ENCODE assay signal across 11 mouse cellular contexts in genomic region chr2:157065879-157066226, GRCm38 (mm10). TPM values are rescaled to one million over a fixed set of nuclear protein-coding genes. Genes with fewer than 3 reads are reported as not detected.
DNase-seq lines count a peak whose midpoint lies in the region; ATAC-seq and TF ChIP-seq lines count a peak whose summit lies in the region.
"Had no signal": no experiment of that assay in that cellular context is flagged by ENCODE, and none has a peak within 500 bp of the region (broad histone marks: within the 10 kb centered on the region; RNA-seq: fewer than 3 reads in every experiment).

No protein-coding gene starts in this region.

- TF ChIP-seq EP300 in heart, postnatal 0 days (IDR thresholded peaks at IDR 0.05; ENCODE audit: low read depth): 0 out of 2 replicates have a peak, but pooled peaks have one; percentile 23
- TF ChIP-seq EP300 in stomach, postnatal 0 days (optimal IDR thresholded peaks at IDR 0.05): no peak

- H3K4me1 ChIP-seq in forebrain, postnatal 0 days (ENCODE audit: insufficient read depth): peaks cover 35% of the 10 kb centered on the region
- H3K4me1 ChIP-seq in forebrain, embryonic 16.5 days (replicated peaks; ENCODE audit: control insufficient read depth, insufficient read depth, low read length): peaks cover 64% of the 10 kb centered on the region
- H3K4me1 ChIP-seq in lung, embryonic 16.5 days (replicated peaks; ENCODE audit: control insufficient read depth, insufficient read depth, low read length): peaks cover 79% of the 10 kb centered on the region
- H3K4me1 ChIP-seq in lung, adult 2 months (ENCODE audit: control insufficient read depth, insufficient read depth, low read length): peaks cover 63% of the 10 kb centered on the region
- peaks cover 74% of the 10 kb centered on the region for H3K4me1 ChIP-seq in heart, postnatal 0 days (ENCODE audit: control insufficient read depth, insufficient read depth)
- H3K4me1 ChIP-seq in stomach, postnatal 0 days (replicated peaks; ENCODE audit: control insufficient read depth, insufficient read depth): peaks cover 29% of the 10 kb centered on the region

- H3K27me3 ChIP-seq in forebrain, postnatal 0 days (ENCODE audit: insufficient read depth, low read length): no peaks in the 10 kb centered on the region
- H3K27me3 ChIP-seq in forebrain, embryonic 16.5 days (replicated peaks; ENCODE audit: control insufficient read depth, insufficient read depth, low read length): no peaks in the 10 kb centered on the region
- no peaks in the 10 kb centered on the region for H3K27me3 ChIP-seq in lung, embryonic 16.5 days (ENCODE audit: control insufficient read depth, insufficient read depth, low read depth, low read length)
- no peaks in the 10 kb centered on the region for H3K27me3 ChIP-seq in heart, postnatal 0 days (ENCODE audit: control insufficient read depth, insufficient read depth, low read length)
- H3K27me3 ChIP-seq in stomach, postnatal 0 days (ENCODE audit: control insufficient read depth, insufficient read depth, low read length): no peaks in the 10 kb centered on the region
- H3K27me3 ChIP-seq: midbrain, embryonic 15.5 days had no signal

- peaks cover 3% of the 10 kb centered on the region; the same call in 1 of the 2 replicates for H3K36me3 ChIP-seq in forebrain, postnatal 0 days (ENCODE audit: insufficient read depth)
- H3K36me3 ChIP-seq in forebrain, embryonic 16.5 days (ENCODE audit: control insufficient read depth, insufficient read depth): no peaks in the 10 kb centered on the region
- no peaks in the 10 kb centered on the region for H3K36me3 ChIP-seq in lung, embryonic 16.5 days (ENCODE audit: control insufficient read depth, insufficient read depth, low read length)
- H3K36me3 ChIP-seq in heart, postnatal 0 days (replicated peaks; ENCODE audit: control insufficient read depth, insufficient read depth, low read length): no peaks in the 10 kb centered on the region; the same call in 1 of the 2 replicates
- H3K36me3 ChIP-seq in stomach, postnatal 0 days (ENCODE audit: control insufficient read depth, insufficient read depth, low read length): no peaks in the 10 kb centered on the region
- H3K36me3 ChIP-seq: midbrain, embryonic 15.5 days had no signal

- 0 out of 2 replicates have a peak overlapping the region, but pooled peaks have one; percentile 21 for H3K27ac ChIP-seq in forebrain, postnatal 0 days (ENCODE audit: low read depth, low read length)
- no peak overlapping the region for H3K27ac ChIP-seq in forebrain, embryonic 16.5 days (ENCODE audit: low read length)
- peak overlapping the region; percentile 71 for H3K27ac ChIP-seq in lung, embryonic 16.5 days (ENCODE audit: low read length)
- peak overlapping the region; percentile 91 for H3K27ac ChIP-seq in heart, postnatal 0 days (ENCODE audit: low read depth)
- peak overlapping the region; percentile 83 for H3K27ac ChIP-seq in stomach, postnatal 0 days (replicated peaks)
- H3K27ac ChIP-seq: midbrain, embryonic 15.5 days had no signal

- H3K4me3 ChIP-seq in forebrain, postnatal 0 days (ENCODE audit: low read depth, low read length): no peak overlapping the region
- no peak overlapping the region for H3K4me3 ChIP-seq in forebrain, embryonic 16.5 days (replicated peaks; ENCODE audit: low read length)
- no peak overlapping the region for H3K4me3 ChIP-seq in lung, embryonic 16.5 days (ENCODE audit: low read length)
- no peak overlapping the region for H3K4me3 ChIP-seq in lung, adult 2 months (replicated peaks; ENCODE audit: extremely low read depth, low read depth, low read length)
- H3K4me3 ChIP-seq in heart, postnatal 0 days (ENCODE audit: low read depth, low read length): no peak overlapping the region
- H3K4me3 ChIP-seq in stomach, postnatal 0 days (ENCODE audit: low read depth, low read length): no peak overlapping the region
- H3K4me3 ChIP-seq: midbrain, embryonic 15.5 days had no signal

- no peak overlapping the region for H3K4me2 ChIP-seq in forebrain, postnatal 0 days (ENCODE audit: low read depth)
- H3K4me2 ChIP-seq in forebrain, embryonic 16.5 days (ENCODE audit: low read length): no peak overlapping the region
- H3K4me2 ChIP-seq in lung, embryonic 16.5 days (ENCODE audit: low read depth, low read length): no peak overlapping the region
- H3K4me2 ChIP-seq in heart, postnatal 0 days (ENCODE audit: low read depth, low read length): peak overlapping the region; percentile 26
- no peak overlapping the region for H3K4me2 ChIP-seq in stomach, postnatal 0 days (replicated peaks; ENCODE audit: low read depth)
- H3K4me2 ChIP-seq: midbrain, embryonic 15.5 days had no signal

- no peaks in the 10 kb centered on the region for H3K9me3 ChIP-seq in forebrain, postnatal 0 days (ENCODE audit: low read length)
- H3K9me3 ChIP-seq in forebrain, embryonic 16.5 days (ENCODE audit: control insufficient read depth, low read length): no peaks in the 10 kb centered on the region
- no peaks in the 10 kb centered on the region for H3K9me3 ChIP-seq in lung, embryonic 16.5 days (ENCODE audit: control insufficient read depth, low read length)
- no peaks in the 10 kb centered on the region for H3K9me3 ChIP-seq in heart, postnatal 0 days (replicated peaks; ENCODE audit: control insufficient read depth, low read length)
- no peaks in the 10 kb centered on the region for H3K9me3 ChIP-seq in stomach, postnatal 0 days (ENCODE audit: control insufficient read depth, low read length)
- H3K9me3 ChIP-seq: midbrain, embryonic 15.5 days had no signal

- TF ChIP-seq POLR2A in lung, adult 2 months (IDR thresholded peaks at IDR 0.05; ENCODE audit: borderline replicate concordance, extremely low read depth, low read depth, low read length): no peak

- ATAC-seq in forebrain, postnatal 0 days: no peak
- no peak for ATAC-seq in forebrain, embryonic 16.5 days
- no peak for ATAC-seq in lung, embryonic 16.5 days (ENCODE audit: low read depth)
- ATAC-seq in heart, postnatal 0 days (ENCODE audit: insufficient read depth, low read depth): peak; percentile 56
- ATAC-seq in stomach, postnatal 0 days (ENCODE audit: low FRiP score, low TSS enrichment): no peak; the same call in 1 of the 2 replicates
- ATAC-seq in CD4-positive, CD25-positive, alpha-beta regulatory T cell, adult 4 months: no peak
- ATAC-seq: midbrain, embryonic 15.5 days had no signal

- WGBS in forebrain, postnatal 0 days: 76% methylated on average over 7 of the region's 7 CpGs
- 80% methylated on average over 7 of the region's 7 CpGs for WGBS in forebrain, embryonic 16.5 days
- 34% methylated on average over 7 of the region's 7 CpGs for WGBS in lung, embryonic 16.5 days
- WGBS in lung, adult 2 months: 18% methylated on average over 7 of the region's 7 CpGs
- WGBS in heart, postnatal 0 days: 2% methylated on average over 7 of the region's 7 CpGs
- 39% methylated on average over 7 of the region's 7 CpGs for WGBS in stomach, postnatal 0 days

- TF ChIP-seq CTCF in forebrain, postnatal 0 days (IDR thresholded peaks at IDR 0.05; ENCODE audit: low read depth): no peak
- TF ChIP-seq CTCF in lung, adult 2 months (IDR thresholded peaks at IDR 0.05; ENCODE audit: insufficient read depth, low read length): no peak
- TF ChIP-seq CTCF in heart, postnatal 0 days (IDR thresholded peaks at IDR 0.05; ENCODE audit: low read depth): no peak
- TF ChIP-seq CTCF in stomach, postnatal 0 days (IDR thresholded peaks at IDR 0.05; ENCODE audit: low read depth): no peak

- H3K9ac ChIP-seq in forebrain, postnatal 0 days: no peak overlapping the region
- no peak overlapping the region for H3K9ac ChIP-seq in forebrain, embryonic 16.5 days (replicated peaks; ENCODE audit: low read depth, low read length)
- peak overlapping the region; percentile 30; the same call in 1 of the 2 replicates for H3K9ac ChIP-seq in lung, embryonic 16.5 days (ENCODE audit: low read length)
- no peak overlapping the region for H3K9ac ChIP-seq in heart, postnatal 0 days (replicated peaks; ENCODE audit: low read depth, low read length)
- no peak overlapping the region for H3K9ac ChIP-seq in stomach, postnatal 0 days (ENCODE audit: low read length)
- H3K9ac ChIP-seq: midbrain, embryonic 15.5 days had no signal

- DNase-seq in forebrain, postnatal 0 days: no peak
- no peak for DNase-seq in lung, adult 2 months
- DNase-seq in heart, postnatal 0 days (ENCODE audit: low spot score): peak; percentile 82
- DNase-seq in stomach, postnatal 0 days (ENCODE audit: low spot score): no peak
- DNase-seq in c-Kit-positive CD71-positive TER-119-positive erythroid progenitor cells, embryonic 14.5 days (ENCODE audit: low spot score): no peak

RNA-seq across cellular contexts. Expression of gene Soga1, which starts 13.2 kb away (rescaled TPM):
- 80.5 and 93.7 TPM in 2 replicates for total RNA-seq in forebrain, postnatal 0 days (2014; rRNA removed)
- polyA plus RNA-seq in forebrain, postnatal 0 days (2015; fragmentation: Nextera tagmentation; extraction: Ambion mirVana): 3.1 and 3.9 TPM in 2 replicates
- 4.7 and 5.8 TPM in 2 replicates for polyA plus RNA-seq in forebrain, embryonic 16.5 days (2015; fragmentation: Nextera tagmentation; extraction: Ambion mirVana)
- polyA plus RNA-seq in lung, embryonic 16.5 days (2015; fragmentation: Nextera tagmentation; extraction: Ambion mirVana): 4.0 and 4.1 TPM in 2 replicates
- polyA plus RNA-seq in lung, adult 2 months (2012; rRNA removed): 34.1 and 37.1 TPM in 2 replicates
- 21.0 and 48.5 TPM in 2 replicates for total RNA-seq in heart, postnatal 0 days (2014; rRNA removed; ENCODE audit: low replicate concordance)
- 1.0 and 1.1 TPM in 2 replicates for polyA plus RNA-seq in heart, postnatal 0 days (2015; fragmentation: Nextera tagmentation; extraction: Ambion mirVana)
- 0.65 and 0.86 TPM in 2 replicates for polyA plus RNA-seq in stomach, postnatal 0 days (2015; fragmentation: Nextera tagmentation; extraction: Ambion mirVana)
- under 1 TPM in 1 of 2 experiments, not detected in 1; 0.16 TPM for polyA plus RNA-seq in CD4-positive, CD25-positive, alpha-beta regulatory T cell, adult 4 months (2017; shearing (Covaris generic))

RNA-seq across cellular contexts. Expression of gene Tldc2, which starts 21.0 kb away (rescaled TPM):
- total RNA-seq in forebrain, postnatal 0 days (2014; rRNA removed): not detected in 2 replicates
- polyA plus RNA-seq in forebrain, postnatal 0 days (2015; fragmentation: Nextera tagmentation; extraction: Ambion mirVana): not detected in 2 replicates
- polyA plus RNA-seq in forebrain, embryonic 16.5 days (2015; fragmentation: Nextera tagmentation; extraction: Ambion mirVana): not detected in 2 replicates
- polyA plus RNA-seq in lung, embryonic 16.5 days (2015; fragmentation: Nextera tagmentation; extraction: Ambion mirVana): not detected in 2 replicates
- polyA plus RNA-seq in lung, adult 2 months (2012; rRNA removed): not detected in 2 replicates
- total RNA-seq in heart, postnatal 0 days (2014; rRNA removed; ENCODE audit: low replicate concordance): not detected in 2 replicates
- not detected in 2 replicates for polyA plus RNA-seq in heart, postnatal 0 days (2015; fragmentation: Nextera tagmentation; extraction: Ambion mirVana)
- not detected in 2 replicates for polyA plus RNA-seq in stomach, postnatal 0 days (2015; fragmentation: Nextera tagmentation; extraction: Ambion mirVana)
- not detected for polyA plus RNA-seq in CD4-positive, CD25-positive, alpha-beta regulatory T cell, adult 4 months (2017; shearing (Covaris generic))
- total RNA-seq: adrenal gland, postnatal 10 days had no signal
- polyA plus RNA-seq: limb, embryonic 14.5 days; midbrain, embryonic 15.5 days had no signal

RNA-seq across cellular contexts. Expression of gene Dsn1, which starts 58.9 kb away (rescaled TPM):
- 8.0 and 12.2 TPM in 2 replicates for total RNA-seq in forebrain, postnatal 0 days (2014; rRNA removed)
- polyA plus RNA-seq in forebrain, postnatal 0 days (2015; fragmentation: Nextera tagmentation; extraction: Ambion mirVana): 9.3 and 10.0 TPM in 2 replicates
- 20.3 and 22.8 TPM in 2 replicates for polyA plus RNA-seq in forebrain, embryonic 16.5 days (2015; fragmentation: Nextera tagmentation; extraction: Ambion mirVana)
- polyA plus RNA-seq in lung, embryonic 16.5 days (2015; fragmentation: Nextera tagmentation; extraction: Ambion mirVana): 38.8 and 40.0 TPM in 2 replicates
- polyA plus RNA-seq in lung, adult 2 months (2012; rRNA removed): 1.2 and 1.8 TPM in 2 replicates
- 28.2 and 47.4 TPM in 2 replicates for total RNA-seq in heart, postnatal 0 days (2014; rRNA removed; ENCODE audit: low replicate concordance)
- polyA plus RNA-seq in heart, postnatal 0 days (2015; fragmentation: Nextera tagmentation; extraction: Ambion mirVana): 13.8 TPM in 2 replicates
- polyA plus RNA-seq in stomach, postnatal 0 days (2015; fragmentation: Nextera tagmentation; extraction: Ambion mirVana): 7.9 and 8.6 TPM in 2 replicates
- 10 to 100 TPM; 10.8 to 16.6 TPM for polyA plus RNA-seq in CD4-positive, CD25-positive, alpha-beta regulatory T cell, adult 4 months (2017; shearing (Covaris generic))
